Mouse (Mus musculus) monocyte, adult 2 months (primary cell): ENCODE data around the gene Sct.

Experiments
- DNase-seq, 2 experiments: peaks; one replicate each; pipeline ENCODE4 v3.0.0; 2022; ENCODE audit warnings: low spot score in 2 of 2, low read depth in 1 of 2

Gene Sct

DNA sequence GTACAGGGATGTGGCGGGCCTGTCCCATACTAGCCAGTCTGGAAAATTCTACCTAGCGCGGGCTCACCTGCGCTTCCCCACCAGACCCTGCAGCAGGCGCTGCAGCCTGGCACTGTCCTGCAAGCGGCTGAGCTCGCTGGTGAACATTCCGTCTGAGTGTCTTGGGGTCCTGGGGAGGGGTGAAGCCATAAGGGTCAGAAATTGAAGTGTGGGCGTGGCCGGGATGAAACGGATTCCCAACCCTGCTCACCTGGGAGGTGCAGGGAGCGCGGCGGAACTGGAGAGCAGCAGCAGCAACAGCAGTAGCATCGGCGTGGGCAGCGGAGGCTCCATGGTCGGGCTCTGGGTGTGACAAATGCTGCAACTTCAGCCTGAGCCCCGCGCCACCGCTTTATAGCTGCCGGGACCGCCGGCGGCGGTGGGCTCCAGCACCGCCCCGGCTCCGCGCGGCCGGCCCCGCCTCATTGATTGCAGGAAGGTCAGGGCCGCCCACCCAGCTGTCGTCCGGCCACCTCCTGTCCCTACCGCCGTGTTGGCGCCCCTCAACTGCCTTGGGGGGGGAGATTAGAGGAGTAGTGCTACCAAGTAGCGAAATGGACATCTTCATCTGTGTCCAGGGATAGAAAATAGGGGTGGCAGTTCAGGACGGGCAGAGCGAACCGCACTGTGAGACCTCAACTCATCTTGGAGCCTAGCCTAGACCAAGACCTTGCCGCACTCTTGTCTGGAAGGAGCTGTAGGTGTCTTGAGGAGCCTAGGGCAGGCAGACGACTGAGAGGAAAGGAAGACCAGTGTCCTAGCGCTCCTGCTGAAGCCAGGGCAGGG lies at the start of gene Sct:
Gene Sct, minus strand, starts transcription at position 368 of the 825 bp plus-strand sequence.
- DNase-seq: no peak

DNA sequence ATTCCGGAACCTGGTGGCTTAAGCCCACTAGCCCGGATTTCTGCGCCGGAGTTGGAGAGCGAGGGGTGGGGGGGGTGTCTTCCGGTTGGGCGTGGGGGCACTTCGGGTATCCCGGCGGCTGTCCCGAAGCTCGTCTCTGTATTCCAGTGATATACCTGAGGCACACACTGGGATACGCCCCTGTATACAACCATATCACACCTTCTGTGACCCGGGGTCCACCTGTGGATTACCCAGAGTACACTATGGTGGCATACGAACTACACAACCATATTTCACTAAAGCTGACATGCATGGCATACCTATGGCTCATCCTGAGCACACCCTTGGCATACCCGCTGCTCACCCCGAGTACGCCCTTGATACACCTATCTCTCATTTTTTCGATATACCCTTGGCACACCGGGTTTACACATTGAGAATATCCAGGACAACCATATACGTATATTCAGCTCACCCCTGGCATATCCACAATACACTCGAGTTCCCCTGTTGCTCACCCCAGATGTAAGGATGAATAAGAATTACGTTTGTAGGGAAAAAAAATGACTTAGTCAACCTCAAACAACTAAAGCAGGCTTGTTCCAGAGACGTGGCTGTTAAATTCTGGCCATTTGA lies 49.5 kb upstream of the Sct start:
- DNase-seq: no peak

DNA sequence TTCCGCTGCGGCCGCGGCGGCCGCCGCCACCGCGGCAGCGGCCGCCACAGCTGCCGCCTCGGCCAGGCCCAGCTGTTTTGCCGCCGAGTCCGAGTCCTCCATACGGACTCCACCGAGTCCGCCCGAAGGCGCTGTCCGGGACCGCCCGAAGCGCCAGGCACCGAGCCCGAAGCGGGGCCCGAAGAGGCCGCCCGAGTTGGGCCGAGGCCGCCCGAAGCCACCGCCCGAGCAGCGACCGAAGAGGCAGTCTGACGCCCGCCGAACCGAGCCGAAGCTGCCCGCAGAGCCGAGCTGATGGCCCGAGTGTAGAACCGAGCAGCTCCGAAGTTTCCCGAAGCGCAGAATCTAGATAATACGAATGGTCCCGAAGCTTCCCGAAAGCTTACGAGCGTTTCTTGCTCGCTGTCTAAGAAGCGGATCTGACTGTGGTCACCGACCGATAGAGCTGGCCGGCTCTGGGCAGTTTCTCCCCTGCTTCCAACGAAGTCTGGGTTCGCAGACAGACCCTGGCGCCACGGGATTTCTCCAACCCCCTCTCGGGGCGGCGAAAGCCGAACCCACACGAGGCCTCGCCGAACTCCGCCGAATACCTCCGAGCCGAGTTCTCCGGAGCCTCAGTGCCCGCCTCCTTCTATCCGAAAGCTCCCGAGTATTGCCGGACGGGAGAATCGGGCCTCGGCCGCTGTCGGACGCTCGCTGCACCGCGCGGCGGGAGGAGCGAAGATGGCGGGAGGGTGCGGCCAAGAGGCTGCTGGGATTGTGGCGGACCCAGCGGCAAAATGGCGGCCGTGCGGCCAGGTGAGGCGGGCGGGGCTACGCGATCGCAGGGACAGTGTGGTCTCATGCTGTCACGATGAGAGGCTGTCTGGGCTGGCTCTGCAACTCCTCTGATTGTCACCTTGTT lies 48.8 kb upstream of the Sct start, which contains the start of the genes Deaf1 and Tmem80:
Gene Deaf1, minus strand, starts transcription at position 222 of the 904 bp plus-strand sequence.
Gene Tmem80, plus strand, starts transcription at position 271 of the 904 bp plus-strand sequence.
- peak; percentile 96 to 97 for DNase-seq

DNA sequence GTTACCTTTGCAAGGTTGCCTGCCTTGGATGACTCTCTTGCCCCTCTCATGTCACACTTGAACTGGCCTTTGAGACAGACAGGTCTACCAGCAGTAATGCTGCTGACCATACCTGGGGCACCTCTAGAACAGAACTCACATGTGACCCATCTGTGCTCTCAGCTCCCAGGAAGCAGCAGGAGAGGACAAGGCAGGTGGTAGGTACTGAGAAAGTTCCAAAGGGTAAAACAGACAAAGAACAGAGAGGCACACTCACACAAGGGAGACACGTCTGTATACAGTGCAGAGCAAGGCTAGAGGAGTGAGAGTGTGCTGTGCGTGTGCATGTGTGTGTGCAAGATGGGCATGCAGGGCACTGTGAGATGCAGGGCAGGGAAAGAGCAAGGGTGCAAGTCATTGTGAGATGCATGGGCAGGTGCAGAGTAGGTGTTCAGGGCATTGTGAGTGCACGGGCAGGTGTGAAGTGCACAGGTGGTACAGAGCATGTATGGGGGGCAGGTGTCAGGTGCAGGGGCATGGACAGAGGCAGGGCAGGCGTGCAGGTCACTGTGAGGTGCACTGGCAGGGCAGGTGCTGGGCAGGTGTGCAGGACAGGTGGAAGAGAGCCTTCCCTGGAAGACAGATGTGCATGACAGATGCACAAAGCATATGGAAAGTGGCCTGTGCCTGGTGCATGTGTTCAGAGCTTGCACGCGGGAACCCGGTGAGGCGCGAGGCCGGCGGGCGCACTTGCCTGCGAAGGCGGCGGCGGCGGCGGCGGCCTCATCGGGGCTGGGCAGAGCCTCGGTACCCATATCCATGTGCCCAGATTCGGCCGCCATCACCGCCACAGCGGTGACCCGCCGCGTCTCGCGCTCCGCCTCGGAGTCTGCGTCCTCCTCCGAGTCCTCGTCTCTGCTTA lies 47.9 kb upstream of the Sct start:
- peak in 1 of 2 experiments; percentile 10 for DNase-seq

DNA sequence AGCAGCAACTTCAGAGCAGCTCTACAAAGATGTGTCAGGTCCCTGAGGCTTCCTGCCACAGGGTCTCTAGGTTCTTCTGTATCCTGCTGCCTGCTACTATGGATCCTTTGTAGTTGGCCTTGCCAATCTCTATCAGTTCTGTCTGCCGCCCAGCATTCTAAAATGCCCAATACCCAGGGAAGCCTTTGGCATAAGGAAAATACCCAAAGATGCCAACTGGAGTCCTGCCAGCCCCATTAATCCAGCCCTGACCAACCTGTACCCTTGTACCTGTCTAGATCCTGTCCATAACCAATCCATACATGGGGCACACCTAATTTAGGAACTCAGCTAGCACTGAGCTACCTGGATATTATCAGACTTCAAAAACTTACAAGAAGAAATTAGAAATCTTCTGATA lies 45.8 kb upstream of the Sct start:
- DNase-seq: no peak

DNA sequence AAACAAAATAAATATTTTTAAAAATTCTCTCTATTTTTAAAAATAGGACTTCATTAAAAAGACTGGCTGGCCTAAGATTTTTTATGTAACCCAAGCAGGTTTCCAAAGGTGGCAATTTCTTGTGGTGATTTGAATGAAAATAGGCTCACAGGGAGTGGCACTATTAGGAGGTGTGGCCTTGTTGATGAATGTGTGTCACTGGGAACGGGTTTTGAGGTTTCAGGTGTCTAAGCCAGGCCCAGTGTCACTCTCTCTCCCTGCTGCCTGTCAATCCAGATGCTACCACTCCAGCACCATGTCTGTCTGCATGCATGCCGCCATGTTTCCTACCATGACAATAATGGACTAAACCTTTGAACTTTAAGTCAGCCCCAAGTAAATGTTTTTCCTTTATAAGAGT lies 40.5 kb upstream of the Sct start:
- DNase-seq: no peak

DNA sequence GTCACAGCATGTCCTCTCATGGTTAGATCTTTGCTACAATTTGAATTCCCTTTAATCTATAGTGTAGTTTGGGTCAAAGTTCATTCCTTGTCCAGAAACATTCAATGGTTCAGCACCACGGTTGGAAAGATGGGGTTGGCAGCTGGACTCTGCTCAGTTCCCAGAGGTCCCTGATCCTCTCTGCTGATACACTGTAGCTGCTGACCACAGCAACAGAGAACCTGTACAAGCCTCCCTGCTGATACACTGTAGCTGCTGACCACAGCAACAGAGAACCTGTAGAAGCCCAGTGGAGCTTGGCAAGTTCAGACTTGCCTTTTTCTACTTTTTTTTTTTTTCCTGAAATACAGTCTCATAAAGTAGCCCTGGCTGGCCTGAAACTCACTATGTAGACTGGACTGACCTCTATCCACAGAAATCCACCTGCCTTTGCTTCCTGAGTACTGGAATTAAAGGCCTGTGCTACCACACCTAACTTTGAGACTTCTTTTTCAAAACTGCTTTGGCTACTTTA lies 38.7 kb upstream of the Sct start:
- DNase-seq: no peak

DNA sequence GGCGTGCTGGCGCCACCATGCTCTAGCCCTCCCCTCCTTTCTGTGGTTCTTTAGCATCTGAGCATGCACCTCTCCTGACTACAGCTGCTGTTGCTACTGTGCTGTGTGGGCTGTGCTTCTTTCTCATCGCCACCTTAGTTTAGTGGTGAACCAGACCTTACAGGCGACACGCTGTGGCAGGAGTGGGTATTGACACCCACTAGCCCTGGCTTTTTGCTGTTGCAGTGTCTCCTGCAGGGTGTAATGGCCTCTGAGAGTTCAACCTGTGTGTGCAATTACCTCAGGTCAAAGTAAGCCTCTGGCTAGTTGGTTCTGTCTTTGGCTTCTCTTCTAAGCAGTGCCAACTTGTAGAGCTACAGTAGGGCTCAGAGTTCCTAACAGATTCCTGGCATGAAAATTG lies 37.0 kb upstream of the Sct start:
- peak in 1 of 2 experiments; percentile 32 for DNase-seq

DNA sequence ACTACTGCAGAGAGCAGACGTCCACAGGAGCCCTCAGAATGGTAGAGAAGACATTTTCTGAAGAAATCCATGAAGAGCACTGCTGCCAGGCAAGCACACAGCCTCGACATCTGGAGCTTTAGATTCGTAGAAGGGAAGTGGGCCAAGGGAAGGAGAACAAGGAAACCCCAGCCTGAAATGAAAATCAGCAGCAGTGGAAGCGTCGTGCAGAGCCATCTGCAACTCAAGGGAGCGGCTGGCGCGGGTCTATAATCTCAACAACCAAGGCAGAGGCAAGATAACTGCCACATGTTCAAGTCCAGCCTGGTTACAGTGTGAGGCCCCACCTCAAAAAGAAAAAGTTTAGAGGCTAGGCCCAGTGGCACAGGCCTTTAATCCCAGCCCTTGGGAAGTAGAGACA lies 36.1 kb upstream of the Sct start:
- no peak for DNase-seq

DNA sequence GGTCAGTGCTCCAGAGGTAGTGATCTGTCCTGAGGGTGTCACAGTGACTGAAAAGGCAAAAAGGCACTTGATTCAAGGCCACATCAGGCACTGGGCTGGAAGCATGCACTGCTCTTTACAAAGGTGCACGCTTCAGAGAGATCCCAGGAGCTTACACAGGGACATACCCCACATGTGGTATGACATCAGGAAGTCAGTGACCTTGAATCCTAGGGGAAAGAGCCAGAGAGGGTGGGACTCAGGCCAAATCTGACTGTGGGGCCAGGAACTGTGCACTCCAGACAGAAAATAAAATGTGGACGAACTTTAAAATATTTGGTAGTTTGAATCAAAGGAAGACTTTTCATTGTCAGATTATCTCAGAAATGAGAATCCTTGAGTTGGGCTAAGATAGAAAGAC lies 35.5 kb upstream of the Sct start:
- DNase-seq: no peak

DNA sequence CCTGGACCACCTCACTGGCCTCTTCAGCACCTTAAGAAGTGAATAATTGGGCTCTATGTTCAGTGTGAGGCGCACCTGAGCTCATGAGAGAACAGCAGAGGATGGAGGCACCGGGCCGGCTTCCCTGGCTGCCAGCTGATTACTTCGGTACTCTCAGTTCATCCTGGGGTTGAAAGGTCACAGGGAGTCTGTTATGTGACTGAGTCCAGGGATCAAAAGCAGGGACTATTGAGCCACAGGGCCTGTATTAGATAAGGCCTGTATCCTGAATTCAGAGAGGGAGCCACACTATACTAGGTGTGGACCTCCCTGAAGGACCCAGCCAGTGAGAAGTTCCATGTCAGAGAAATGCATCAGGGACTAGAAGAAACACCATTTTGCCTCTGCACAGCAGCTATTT lies 25.6 kb upstream of the Sct start:
- DNase-seq: no peak

DNA sequence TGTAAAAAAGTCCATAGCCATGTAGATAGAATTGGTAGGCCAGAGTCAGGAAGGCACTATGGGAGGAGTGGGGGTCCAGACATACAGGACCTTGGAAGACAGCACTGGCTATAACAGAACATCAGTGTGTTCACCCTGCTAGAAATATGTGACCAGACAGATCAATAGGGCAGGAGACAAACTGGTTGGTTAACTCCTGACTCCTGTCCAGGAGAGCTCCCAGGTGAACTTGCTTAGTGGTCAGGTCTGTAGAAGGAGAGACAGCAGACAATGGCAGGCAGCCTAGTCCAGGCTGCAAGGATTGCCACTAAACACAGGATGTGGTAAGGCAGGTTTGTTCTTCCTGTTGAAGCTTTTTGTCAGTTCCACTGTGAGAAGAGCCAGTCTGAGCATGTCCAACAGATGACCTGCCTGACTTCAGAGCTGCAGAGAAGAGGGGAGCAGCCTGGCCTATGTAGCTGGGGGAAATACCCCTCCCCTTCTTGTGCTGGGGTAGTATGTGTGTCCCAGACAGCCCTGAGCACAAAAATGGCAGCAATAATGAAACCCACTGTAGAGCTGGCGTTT lies 23.9 kb upstream of the Sct start:
- no peak for DNase-seq

DNA sequence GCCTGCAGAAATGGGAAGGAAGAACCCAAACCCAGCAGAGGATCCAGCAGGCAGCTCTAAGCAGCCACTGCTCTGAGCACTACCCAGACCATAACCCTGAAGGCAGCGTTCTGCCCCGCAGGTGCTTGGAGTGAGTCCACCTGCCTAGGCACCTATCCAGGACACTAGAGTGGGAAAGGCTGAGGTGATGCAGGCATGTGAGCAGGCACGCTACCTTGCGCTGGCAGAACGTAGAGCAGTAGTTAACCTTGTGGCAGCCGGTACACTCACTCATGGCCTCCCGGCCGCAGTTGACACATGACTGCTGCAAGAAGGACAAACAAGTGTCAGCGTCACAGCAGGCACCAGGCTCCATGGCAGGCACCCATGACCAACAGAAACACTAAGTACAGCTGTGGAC lies 22.5 kb upstream of the Sct start:
- DNase-seq: no peak

DNA sequence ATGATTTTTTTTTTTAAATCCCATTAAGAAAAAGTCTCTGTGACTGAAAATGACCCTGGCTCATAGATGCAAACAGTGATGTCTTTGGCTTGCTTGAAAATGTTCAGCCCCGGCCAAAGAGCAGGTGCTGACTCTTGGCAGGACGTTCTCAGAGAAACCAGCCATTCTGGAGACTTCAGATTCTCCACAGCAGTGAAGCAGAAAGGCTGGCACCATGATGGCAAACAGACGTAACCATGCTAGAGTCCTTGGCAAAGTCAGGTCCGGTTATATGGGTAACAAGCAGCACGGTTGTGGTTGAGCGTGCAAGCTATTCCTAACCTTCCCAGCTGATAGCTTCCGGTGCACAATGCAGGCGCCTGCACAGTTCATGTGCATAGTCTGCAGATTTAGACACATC lies 20.2 kb upstream of the Sct start:
- DNase-seq: no peak

DNA sequence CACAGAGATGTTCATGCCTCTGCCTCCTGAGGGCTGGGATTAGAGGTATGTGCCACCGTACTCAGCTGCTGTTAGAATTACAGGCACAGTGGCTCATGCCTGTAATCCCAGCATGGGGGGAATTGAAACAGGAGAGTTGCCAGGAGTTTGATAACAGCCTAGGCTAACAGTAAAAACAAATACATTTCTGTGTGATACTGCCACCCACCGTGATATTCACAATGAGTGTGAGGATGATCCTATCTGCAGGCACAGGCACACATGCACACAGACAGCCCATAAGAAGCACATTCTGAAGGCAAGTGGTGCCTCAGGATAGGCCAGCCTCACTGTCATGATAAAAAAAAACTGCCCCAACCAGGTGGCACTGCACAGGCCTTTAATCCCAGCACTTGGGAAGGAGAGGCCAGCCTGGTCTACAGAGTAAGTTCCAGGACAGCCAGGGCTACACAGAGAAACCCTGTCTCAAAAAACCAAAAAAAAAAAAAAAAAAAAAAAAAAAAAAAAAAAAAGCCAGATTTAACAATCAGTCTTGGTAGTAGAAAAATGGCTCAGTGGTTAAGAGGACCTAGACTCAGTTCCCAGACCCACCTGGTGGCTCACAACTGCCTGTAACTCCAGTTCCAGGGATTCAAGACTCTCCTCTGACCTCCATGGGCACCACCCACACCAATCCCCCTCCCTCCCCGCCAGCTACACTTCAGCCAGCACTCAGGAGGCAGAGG lies 19.2 kb upstream of the Sct start:
- no peak for DNase-seq

DNA sequence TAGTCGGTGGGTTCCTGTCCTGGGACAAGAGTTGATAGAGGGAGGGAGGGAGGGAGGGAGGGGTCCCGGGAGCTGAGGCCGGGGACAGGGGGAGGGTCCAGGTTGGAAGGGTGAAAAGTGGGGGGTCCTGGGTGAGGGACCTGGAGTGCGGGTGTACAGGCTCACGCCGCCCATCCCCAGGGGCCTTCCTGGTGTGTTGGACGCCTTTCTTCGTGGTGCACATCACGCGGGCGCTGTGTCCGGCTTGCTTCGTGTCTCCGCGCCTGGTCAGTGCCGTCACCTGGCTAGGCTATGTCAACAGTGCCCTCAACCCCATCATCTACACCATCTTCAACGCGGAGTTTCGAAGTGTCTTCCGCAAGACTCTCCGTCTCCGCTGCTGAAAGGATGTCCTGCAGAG lies 15.5 kb upstream of the Sct start:
- no peak for DNase-seq

DNA sequence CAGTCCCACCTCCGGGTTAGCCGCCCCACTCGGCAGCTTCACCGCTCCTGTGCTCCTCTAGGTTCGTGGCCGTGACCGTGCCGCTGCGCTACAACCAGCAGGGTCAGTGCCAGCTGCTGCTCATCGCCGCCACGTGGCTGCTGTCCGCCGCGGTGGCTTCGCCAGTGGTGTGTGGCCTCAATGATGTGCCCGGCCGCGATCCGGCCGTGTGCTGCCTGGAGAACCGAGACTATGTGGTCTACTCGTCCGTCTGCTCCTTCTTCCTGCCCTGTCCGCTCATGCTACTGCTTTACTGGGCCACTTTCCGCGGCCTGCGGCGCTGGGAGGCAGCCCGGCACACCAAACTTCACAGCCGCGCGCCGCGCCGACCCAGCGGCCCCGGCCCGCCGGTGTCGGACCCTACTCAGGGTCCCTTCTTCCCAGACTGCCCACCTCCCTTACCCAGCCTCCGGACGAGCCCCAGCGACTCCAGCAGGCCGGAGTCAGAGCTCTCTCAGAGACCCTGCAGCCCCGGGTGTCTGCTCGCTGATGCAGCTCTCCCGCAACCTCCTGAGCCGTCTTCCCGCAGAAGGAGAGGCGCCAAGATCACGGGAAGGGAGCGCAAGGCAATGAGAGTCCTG lies 15.0 kb upstream of the Sct start:
- no peak for DNase-seq

DNA sequence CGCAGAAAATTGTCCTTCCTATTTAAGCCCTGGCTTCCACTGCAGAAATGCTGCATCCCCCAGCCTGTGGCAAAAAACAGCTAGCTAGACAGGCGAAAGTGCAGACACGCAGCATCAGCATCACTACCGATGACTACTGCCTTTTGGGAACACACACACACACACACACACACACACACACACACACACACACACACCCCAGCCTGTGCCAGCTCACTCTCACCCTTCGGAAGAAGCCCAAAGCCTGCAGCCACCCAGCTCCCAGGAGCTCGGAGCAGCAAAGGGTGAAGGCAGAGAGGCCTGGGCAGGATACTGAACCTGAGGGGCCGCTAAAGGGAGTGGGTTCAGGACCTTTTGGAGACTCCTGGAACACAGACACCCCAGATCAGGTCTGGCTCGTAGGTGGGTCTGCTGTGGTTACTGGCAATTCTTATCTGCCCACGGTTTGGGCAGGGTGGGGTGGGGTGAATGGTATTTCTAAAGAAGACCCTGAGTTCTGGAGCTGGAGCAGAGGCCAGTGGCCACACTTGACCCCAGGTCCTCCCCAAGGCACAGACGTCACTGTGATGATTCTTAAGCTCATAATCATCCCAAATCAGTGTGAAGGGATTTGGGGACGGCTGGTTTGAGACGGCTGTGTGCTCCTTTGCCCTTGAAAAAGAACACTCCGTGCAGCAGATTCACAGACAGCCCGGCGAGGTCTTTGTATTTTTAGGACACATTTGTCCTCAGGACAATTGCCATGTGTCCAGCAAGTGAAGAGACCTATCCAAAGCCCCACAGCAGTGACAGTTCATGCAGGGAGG lies 13.9 kb upstream of the Sct start:
- no peak for DNase-seq
